Mouse (Mus musculus): ENCODE data around the gene Emc6.

- TF ChIP-seq CTCF (IDR thresholded peaks at IDR 0.05; ENCODE audit: low read depth) (peak; percentile 27; the same call in 1 of the 2 replicates), EP300 (optimal IDR thresholded peaks at IDR 0.05) (no peak)
Observed at GRCm38 (mm10) chr11:73219671-73220070, 42.8 kb upstream of the Emc6 start.
